Mouse (Mus musculus): ENCODE data around the gene Yipf4.
A peak's percentile ranks its signal among the peaks of the same experiment; 100 is the strongest.

DNA sequence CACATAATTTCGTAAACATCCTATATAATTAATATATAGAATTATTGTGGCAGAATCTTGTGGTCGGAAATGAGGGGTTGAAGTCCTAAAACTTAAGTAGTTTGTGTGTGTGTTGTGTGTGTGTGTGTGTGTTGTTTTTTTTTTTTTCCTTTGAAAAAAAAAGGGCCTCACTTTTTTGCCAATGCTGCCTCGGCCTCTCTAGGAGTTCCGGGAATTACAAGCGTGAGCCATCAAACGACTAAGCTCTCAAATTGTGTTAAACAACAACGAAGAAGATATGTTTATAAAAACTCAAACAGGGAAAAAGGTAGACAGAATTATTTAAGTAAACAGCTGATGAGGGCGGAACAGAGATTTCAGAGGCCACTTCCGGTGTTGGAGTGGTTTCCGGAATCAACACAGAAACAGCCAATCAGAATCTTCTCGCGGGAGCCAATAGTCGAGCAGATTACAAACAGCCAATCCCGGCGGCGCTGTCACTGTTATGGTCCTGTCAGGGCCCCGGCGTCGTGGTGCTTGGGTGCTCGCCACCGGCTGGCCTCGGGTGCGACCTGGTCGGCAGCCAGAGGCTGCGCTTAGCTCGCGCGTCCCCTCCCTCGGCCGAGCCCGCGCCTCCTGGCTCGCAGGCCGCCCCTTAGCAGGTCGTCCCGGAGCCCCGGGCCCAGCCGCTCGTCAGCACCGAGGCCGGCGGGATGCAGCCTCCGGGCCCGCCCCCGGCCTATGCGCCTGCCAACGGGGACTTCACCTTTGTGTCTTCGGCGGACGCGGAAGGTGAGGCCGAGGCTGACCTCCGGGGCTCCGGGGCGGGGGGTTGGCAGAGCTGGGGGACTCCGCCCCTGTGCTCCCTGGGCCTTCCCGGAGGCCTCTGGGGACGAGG is at the start of gene Yipf4:
- TF ChIP-seq CTCF (IDR thresholded peaks at IDR 0.05; ENCODE audit: extremely low read depth, insufficient read depth, low read length) (no peak), POLR2A (IDR thresholded peaks at IDR 0.05; ENCODE audit: extremely low read depth, insufficient read depth, low read length) (peak; percentile 74; the same call in 1 of the 2 replicates)

Measured in cortical plate, adult 2 months (tissue).